Mouse (Mus musculus) left cerebral cortex, postnatal 4 days (tissue): Measurements from ENCODE around the gene Nr1h5. TPM values are rescaled to one million over a fixed set of nuclear protein-coding genes. Genes with fewer than 3 reads are reported as not detected.
A peak's percentile ranks its signal among the peaks of the same experiment; 100 is the strongest.

ENCODE experiments used
- DNase-seq: peaks from one replicate; pipeline ENCODE4 v3.0.0-alpha.2; 2022
- intact Hi-C: fragments of 180-260 bp; cut with DNase I; formaldehyde crosslinking; loops from one replicate; pipeline ENCODE4 v1.15.1; 2025
- total RNA-seq, 2 experiments: library from RNA; stranded (reverse); gene quantifications; 2 replicates each; pipeline ENCODE4 v1.2.3; 2021

The Nr1h5 gene
- total RNA-seq: not detected

DNA sequence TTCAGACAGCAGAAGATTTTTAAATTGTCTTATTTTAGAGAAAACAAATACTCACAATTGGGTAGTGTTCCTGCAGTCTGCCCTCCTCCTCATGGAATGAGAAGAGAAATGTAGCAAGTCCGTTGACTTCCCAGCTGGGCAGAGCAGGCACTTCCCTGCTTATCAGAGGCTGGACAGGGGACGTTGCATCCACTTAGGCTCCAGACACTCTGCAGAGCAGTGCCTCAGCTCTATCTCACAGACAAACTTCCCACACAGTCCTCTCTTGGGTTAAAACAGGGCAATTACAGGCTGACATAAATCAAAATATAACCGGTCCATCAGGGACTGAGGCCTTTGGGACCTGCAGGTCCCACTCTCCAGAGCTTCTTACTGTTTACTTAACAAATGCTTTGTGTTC is at the start of gene Nr1h5:
Gene Nr1h5 (minus strand): TSS at position 101 of the 400 bp plus-strand sequence.
- DNase-seq: no peak
- intact Hi-C loops: no loop called here

- intact Hi-C loops: no loop called here
- DNase-seq: no peak
Observed at GRCm38 (mm10) chr3:103001595-103001994, 37.7 kb upstream of the Nr1h5 start.

- intact Hi-C loops: no loop called here
- DNase-seq: no peak
Observed at GRCm38 (mm10) chr3:102997591-102997990, 33.7 kb upstream of the Nr1h5 start.

GRCm38 (mm10) chr3:102997036-102997435 is 33.1 kb upstream of the Nr1h5 start:
- intact Hi-C loops: no loop called here
- no peak for DNase-seq

GRCm38 (mm10) chr3:102995605-102996321 is 31.8 kb upstream of the Nr1h5 start, which contains the start of gene Sike1:
Sike1 (plus strand) TSS chr3:102995708.
- intact Hi-C loops: no loop called here
- peak; percentile 94 for DNase-seq

GRCm38 (mm10) chr3:102995233-102995604 is 31.3 kb upstream of the Nr1h5 start:
- intact Hi-C loops: no loop called here
- no peak for DNase-seq

DNA sequence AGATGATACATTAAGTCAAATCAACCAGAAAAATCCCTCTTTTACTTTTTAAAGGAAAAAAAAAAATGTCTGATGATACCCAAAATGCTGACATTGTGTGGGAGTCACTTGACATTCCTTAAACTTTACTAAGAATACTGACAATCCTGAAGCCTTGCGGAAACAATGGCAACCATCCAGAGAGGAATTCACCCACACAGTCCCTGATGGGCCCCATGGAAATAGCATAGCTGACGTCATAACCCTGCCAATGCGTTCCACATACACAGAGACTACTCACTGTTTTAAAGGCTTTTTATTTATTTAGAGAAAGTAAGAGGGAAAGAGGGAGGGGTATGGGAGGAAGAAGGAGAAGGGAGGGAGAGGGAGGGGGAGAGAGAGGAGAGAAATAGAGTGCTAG is 29.0 kb upstream of the Nr1h5 start:
- intact Hi-C loops: no loop called here
- DNase-seq: no peak

- intact Hi-C loops: no loop called here
- no peak for DNase-seq
Observed at GRCm38 (mm10) chr3:102991041-102991440, 27.1 kb upstream of the Nr1h5 start.

GRCm38 (mm10) chr3:102980349-102980736 is 16.4 kb upstream of the Nr1h5 start:
- intact Hi-C loops: no loop called here
- DNase-seq: no peak

DNA sequence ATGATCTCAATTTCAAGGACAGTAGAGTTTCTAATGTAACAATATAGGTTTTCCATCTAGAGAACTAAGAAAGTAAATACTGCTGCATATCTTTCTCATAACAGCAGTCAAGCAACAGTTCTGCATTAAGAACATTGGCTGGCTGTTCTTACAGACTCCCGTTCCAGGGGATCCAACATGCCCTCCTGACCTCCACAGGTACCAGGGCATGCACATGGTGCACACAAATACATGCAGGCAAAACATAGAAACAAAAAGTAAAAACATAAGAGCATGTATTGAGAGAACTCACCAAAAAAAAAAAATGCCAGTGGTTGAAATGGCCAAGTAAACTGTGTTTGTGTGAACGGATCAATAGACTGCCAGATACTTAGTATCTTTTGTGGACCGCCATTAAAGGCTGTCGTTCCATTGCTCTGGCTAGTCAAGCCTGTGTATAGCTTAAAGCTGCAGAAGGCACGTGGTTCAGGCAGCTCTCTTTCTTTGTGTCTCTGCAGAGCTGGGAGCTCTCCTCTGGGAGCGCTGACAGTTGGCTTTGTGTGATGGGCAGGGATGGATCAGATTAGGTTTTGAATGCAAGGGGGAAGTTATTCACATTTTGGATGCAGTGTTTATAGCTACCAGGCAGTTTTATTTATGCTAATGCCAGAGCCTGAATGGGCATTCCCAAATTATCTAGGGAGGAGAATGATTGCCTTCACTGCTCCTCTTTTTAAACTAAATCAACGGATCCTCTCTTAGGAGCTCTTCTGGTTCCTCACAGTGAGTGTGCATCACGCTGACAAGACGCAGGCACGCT is 15.8 kb upstream of the Nr1h5 start:
- intact Hi-C loops: no loop called here
- DNase-seq: peak; percentile 57

DNA sequence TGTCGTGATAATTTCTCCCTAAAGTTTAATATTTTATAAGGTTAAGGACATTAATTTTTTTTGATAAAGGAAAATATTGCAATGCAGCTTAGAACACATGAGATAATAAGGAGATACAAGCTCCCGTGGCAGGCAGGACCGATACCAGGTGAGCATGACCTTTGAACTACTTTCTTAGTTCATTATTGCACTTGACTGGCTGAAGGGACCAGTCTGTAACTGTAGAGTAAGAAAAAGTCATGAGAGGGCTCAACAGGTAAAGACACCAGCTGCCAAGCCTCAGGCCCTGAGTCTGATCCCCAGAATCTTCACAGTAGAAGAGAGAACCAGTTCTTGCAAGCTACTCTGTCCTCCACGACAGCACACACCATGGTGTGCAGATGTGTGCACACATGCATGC is 13.0 kb upstream of the Nr1h5 start:
- intact Hi-C loops: no loop called here
- DNase-seq: no peak

- no peak for DNase-seq
- intact Hi-C loops: no loop called here
Observed at GRCm38 (mm10) chr3:102970508-102970907, 6.6 kb upstream of the Nr1h5 start.

- intact Hi-C loops: no loop called here
Observed at GRCm38 (mm10) chr3:102970067-102970466, 6.1 kb upstream of the Nr1h5 start.

GRCm38 (mm10) chr3:102955596-102955995 is 8.3 kb downstream of the Nr1h5 start:
- intact Hi-C loops: no loop called here

More at GRCm38 (mm10) chr3:102970067-102970466, 6.1 kb upstream of the Nr1h5 start:
- DNase-seq: no peak

DNA sequence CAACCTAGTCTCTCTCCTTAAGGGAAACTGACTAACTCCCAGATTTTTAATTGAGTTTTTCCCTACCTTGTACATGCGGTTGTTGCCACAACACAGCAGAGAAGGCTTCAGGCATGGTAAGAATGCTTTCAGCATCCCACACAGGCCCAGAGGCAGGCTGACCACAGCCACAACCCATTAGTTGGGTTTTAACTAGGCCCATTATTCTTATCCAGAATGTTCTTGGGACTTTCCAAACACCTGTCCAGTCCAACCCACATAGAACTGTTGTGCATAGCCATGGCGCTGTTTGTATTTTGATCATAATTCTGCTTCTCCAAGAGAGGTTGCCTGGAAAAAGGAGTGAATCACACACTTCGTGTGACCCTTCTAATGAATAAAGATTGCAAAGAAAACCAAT is 8.8 kb downstream of the Nr1h5 start:
- intact Hi-C loops: no loop called here

More at GRCm38 (mm10) chr3:102955596-102955995, 8.3 kb downstream of the Nr1h5 start:
- DNase-seq: no peak

GRCm38 (mm10) chr3:102954476-102954875 is 9.5 kb downstream of the Nr1h5 start:
- intact Hi-C loops: no loop called here
- no peak for DNase-seq

More for the DNA sequence above, 8.8 kb downstream of the Nr1h5 start:
- DNase-seq: no peak

GRCm38 (mm10) chr3:102946861-102947260 is 17.1 kb downstream of the Nr1h5 start:
- intact Hi-C loops: no loop called here
- no peak for DNase-seq

DNA sequence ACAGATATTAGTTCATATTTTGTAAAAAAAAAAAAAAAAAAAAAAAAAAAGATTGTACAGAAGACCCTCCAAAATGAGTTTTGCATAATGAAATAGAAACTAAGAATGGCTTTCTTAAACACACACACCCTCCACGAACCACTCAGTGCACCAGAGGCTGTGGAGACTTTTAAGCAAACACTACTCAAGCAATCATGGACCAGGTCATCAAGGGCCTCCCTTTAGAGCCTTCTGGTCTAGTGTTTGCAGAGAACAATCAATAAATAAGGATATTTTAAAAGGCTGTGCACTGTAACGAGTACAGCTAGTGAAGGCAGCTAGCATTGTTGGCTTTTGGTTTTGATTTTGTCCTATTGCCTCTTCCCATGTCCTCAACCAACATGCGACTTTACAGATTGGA is 17.6 kb downstream of the Nr1h5 start:
- no peak for DNase-seq
- intact Hi-C loops: no loop called here

- no peak for DNase-seq
- intact Hi-C loops: no loop called here
Observed at GRCm38 (mm10) chr3:102938100-102938499, 25.8 kb downstream of the Nr1h5 start.

- no peak for DNase-seq
- intact Hi-C loops: no loop called here
Observed at GRCm38 (mm10) chr3:102935451-102936354, 28.2 kb downstream of the Nr1h5 start, which contains the start of gene Sycp1. Sycp1 (minus strand) TSS chr3:102936100.

DNA sequence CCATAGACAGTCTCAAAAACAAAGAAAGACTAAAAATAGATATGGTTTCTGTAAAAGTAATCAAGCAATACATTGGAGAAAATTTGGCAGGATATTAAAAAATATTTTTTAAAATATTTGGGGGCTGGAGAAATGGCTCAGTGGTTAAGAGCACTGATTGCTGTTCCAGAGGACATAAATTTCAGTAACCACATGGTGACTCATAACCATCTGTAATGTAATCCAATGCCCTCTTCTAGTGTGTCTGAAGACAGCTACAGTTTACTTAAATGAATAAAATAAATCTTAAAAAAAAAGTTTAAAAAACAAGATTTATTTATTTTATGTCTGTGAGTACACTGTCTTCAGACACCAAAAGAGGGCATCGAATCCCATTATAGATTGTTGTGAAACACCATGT is 64.8 kb downstream of the Nr1h5 start:
- DNase-seq: no peak
- intact Hi-C loops: no loop called here
